Mouse (Mus musculus) cerebral cortex, adult 2 months (tissue): ENCODE measurements around the gene Pip5k1b.

ENCODE experiments used
- WGBS: fragments of 180-500 bp; shearing (Covaris S2); methylation state at CpG from one replicate; pipeline ENCODE4 v1.1.7; 2018; 5-methylcytosine and 5-hydroxymethylcytosine counted together

Gene Pip5k1b

DNA sequence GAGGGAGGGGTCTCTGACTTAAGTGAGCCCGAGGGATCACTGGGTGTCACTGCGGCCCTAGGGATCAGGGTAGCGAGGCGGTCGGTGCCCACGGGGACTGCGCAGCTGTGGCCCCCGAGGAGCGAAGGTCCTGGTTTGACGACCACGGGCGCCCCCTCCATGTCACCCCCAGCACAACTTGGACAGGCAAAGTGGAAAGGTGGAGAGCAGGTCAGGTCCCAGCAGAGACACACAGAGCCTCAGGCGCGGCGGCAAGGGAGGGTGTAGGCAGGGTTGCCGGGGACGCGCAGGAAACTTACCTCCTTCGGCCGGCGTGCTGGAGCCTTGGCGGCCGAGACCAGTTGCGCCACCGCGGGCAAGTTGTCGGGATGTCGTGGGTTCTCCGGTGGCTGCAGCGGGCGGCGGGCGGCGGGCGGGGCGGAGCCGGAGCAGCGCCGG lies at the start of gene Pip5k1b:
TSS of gene Pip5k1b (minus strand) at position 407 of the 438 bp plus-strand sequence.
- under 1% methylated on average over 35 of the region's 39 CpGs for WGBS

DNA sequence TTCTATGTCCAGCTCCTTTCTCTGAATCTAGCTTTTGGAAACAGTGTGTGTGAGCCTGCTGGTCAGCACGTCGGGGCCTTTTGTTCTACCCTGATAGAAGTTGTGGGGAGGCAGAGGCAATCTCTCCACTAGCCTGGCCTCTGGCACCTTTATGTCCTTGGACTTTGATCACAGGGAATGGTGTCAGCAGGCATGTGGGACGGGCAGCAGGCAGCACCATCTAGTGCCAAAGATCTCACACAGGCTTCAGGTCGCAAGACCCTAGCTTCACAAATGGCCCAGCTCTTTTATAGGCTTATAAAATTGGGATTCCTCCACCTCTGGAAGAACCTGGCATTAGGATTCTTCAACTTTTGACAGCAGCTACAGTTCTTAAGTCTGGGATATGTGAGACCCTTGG lies 48.4 kb upstream of the Pip5k1b start:
- WGBS: 90% methylated on average over 4 of the region's 4 CpGs

- WGBS: 93% methylated on average over 4 of the region's 4 CpGs
Observed at GRCm38 (mm10) chr19:24603431-24603830, 47.8 kb upstream of the Pip5k1b start.

DNA sequence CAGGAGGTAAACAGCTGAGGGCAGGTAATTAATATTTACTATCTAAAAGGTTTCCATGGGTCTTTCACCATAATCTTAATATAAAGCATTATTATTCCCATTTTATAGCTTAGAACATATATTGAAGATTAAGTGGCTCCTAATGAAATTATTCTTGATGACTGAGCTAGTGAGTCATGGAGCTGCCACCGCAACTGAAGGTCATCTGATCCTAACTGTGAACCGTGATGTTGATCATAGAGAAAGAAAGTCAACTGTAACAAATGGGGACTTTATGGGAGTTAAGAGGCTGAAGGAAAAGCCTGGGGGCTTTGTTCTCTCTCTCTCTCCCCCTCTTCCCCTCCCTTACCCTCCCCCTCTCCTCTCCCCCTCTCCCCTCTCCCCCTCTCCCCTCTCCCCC lies 31.1 kb upstream of the Pip5k1b start:
- WGBS: 85% methylated on average over 2 of the region's 2 CpGs

DNA sequence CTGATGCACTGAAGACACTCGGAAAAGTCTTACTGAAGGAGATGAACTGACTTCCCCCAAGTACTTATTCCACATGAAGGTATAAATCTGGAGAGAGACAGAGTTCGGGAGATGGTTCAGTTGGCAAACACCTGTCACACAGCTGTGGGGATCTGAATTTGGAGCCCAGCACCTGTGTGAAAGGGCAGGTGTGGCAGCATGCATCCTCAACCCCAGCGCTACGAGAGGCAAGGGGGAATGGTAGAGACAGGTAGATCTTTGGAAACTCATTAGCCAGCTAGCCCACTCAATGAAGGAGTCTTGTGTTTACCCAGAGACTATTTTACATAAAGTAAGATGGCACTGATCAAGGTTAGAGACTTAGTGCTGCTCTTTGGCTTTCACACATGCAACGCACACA lies 29.5 kb upstream of the Pip5k1b start:
- WGBS: 96% methylated on average over 5 of the region's 5 CpGs

DNA sequence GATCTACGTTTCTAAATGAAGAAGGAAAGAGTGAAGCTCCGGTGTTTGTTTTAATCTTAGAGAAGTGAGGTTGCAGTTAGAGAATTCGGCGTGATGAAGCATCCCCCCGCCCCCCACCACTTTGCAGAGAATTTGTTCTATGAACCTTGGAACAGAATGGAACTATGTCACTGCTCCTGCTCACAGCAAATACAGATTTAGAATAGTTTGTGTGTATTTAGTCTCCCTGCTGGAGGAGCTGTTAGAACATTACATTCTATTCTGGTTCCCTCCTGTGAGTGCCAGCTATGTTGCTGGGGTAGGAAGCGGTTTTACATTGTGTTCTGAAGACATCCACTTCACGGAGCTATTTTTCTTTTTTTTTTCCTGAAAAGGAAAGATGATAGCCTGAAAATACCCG lies 28.3 kb upstream of the Pip5k1b start:
- WGBS: 36% methylated on average over 8 of the region's 8 CpGs

DNA sequence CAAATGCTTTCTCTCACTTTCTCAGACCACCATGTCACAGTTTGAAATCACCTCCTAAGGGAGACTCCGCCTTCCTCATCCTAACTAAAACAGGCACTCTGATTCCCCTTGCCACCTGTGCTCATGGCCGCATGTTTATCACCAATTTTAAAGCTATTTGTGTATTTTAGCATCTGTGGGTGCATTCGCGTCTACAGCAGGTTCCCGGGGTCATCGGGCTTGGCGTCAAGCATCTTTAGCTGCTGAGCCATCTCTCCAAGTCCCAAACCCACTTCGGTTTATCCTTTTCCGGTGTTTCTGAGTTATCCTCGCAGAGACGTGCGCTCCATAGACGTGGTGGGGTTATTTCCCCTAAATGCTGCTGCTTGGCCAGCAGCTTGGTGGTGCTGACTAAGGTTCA lies 20.5 kb upstream of the Pip5k1b start:
- 94% methylated on average over 13 of the region's 13 CpGs for WGBS

DNA sequence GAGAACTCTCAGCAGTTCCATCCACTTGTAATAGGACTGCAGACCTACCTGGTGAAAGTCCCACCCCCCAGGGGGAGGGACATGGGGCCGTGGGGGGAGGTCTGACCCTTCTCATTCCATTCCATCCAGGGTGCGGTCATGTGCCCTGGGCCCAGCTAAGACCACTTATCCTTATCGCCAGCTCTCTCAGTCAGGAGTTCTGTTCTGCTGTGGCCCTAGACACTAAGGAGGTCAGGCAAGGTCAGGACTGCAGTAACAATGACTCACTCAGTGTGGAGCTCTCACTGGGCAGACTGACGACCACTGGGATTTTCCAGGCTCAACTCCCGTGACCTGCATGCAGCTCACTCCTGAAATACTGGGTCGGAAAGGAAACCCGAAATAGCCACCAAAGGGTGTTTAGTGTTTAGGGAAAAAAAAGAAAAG lies 16.1 kb upstream of the Pip5k1b start:
- 63% methylated on average over 7 of the region's 7 CpGs for WGBS

- 75% methylated on average over 8 of the region's 8 CpGs for WGBS
Observed at GRCm38 (mm10) chr19:24570969-24571368, 15.3 kb upstream of the Pip5k1b start.

GRCm38 (mm10) chr19:24557456-24557855 lies 1.8 kb upstream of the Pip5k1b start:
- 8% methylated on average over 11 of the region's 11 CpGs for WGBS

- under 1% methylated on average over 12 of the region's 12 CpGs for WGBS
Observed at GRCm38 (mm10) chr19:24556585-24556966, 904 bp upstream of the Pip5k1b start.

GRCm38 (mm10) chr19:24555904-24556584 lies 372 bp upstream of the Pip5k1b start:
- WGBS: under 1% methylated on average over 62 of the region's 74 CpGs

DNA sequence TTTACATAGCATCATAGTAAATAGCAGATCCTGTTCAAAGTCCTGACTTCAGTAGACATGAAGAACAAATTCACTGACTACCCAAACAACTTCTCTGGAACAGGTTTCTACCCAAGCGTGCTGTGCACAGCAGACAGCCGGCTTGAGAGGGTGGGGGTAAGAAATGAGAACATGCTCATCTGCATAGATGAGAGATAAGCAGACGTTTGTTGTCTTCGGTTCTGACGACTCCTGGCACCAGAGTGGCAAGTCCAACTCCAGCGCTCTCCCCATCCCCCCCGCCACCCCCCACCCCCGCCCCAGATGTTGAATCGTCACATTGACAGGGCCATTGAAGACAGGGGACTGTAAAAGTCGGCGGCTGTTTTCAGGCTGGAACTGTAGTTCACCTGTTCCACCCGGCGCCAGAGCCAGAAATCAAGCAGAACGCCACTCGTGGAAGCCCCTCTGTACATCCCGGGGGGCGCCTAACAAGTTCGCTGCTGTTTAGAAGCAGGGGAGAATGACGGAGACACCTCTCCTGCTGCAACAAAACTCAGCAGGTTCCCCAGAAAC lies 684 bp downstream of the Pip5k1b start:
- 1% methylated on average over 19 of the region's 19 CpGs for WGBS

DNA sequence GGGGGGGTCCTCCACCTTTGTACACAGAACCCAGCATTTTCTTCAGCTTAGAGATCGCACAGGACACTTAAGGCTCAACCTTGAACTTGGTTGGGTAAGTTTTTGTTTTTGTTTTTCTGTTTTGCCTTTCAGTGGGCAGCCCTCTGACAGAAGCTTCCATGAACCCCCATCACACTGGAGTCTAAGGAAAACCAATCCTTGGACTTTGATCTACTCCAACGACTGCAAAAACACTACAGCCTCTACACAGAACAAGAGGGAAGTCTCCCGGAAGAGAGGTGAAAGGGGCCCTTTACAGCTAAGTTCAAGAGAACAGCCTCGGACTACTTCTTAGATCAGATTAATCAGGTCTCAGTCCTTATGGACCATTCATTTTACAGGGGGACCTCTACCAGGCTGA lies 1.2 kb downstream of the Pip5k1b start:
- WGBS: 25% methylated on average over 4 of the region's 4 CpGs

DNA sequence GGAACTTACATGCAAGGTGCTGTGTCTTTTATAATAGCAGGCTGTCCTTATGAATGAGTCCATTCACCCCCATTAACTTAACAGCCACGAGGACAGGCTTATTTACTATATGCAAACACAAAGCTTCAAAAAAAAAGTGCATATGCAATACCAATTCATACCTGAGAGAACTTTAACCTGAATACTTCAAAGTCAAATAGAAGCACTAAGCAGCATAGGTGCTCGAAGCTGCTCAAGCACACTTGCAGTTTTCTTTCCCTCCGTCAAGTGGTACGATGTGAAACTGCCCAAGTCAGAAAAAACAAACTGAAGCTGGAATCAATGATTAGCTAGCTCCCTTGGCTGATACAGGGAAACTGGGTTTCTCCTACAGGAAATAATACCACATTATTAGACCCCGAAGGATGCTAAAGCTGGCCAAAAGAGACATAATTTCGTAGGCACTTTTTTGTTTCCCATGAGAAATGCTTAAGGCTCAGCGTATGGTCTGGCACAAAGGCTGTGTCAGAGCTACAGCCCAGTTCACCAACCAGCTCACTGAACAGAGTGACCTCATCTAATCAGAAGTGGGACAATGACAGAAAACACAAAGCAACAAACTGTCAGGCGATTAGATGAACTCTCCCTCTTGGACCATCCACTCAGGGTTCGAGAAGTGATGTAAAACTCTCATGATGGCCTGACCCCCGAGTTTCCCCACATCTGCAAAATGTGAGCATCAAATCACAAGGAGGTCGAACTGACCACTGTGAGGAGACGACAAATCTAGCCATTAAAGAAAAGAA lies 2.2 kb downstream of the Pip5k1b start:
- 60% methylated on average over 12 of the region's 12 CpGs for WGBS

DNA sequence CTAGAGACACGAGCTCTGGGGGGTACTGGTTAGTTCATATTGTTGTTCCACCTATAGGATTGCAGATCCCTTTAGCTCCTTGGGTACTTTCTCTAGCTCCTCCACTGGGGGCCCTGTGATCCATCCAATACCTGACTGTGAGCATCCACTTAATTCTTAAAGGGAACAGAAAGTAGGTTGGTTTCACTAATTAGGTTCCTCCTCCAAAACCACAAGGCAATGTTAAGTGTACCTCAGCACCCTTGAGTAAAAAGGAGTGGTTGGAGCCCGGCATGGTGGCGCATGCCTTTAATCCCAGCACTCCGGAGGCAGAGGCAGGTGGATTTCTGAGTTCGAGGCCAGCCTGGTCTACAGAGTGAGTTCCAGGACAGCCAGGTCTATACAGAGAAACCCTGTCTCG lies 3.0 kb downstream of the Pip5k1b start:
- 94% methylated on average over 6 of the region's 6 CpGs for WGBS

DNA sequence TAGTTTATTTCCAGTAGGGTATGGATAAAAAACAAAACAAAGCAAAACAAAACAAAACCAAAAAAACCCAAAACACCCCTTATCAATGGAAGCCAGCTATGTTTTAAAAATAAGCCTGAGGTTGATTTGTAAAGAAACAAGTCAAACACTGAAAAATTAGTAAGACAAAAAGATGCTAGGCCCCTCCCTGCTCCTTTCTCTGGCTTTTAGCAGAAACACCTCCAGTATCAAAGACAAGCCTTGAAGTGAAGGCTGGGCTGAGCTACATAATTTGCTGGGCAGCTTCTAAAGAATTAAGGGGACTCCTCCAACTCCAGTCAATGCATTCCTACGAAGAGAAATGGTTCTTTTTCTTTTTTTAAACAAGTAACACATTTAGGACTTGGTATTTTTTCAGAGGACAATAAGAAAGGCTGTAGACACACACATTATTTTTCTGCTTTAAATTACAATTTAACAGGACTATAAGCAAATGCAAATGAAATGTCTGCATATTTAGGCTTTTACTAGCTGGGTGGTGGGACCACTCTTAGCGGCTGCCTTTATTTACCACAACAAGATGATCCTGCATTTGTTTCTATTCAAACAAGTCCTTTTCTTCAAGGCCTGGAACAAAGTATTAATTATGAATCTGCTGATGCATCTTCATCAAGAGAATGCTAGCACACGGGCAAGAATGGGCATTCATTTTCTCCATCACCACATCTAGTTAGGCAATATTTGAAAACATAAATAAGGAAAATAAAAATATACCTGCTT lies 4.3 kb downstream of the Pip5k1b start:
- WGBS: 69% methylated on average over 3 of the region's 3 CpGs

DNA sequence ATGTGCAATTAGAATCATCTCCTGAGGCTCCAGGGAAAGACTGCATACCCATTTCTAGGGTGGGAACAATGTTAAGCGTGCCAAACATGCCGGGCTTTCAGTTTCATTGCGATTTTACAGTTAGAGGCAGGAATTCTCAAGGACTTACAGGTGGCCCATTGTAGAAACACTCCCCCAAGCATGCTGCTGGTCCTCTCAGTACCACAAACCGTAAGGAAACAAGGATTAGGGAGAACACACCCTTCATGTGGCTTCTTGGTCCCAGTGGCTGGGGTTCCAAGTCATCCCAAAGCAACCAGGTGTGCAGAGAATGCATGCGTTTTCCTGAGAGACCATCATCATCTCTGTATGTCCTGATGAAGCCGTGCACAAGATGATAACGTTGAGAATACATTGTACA lies 4.9 kb downstream of the Pip5k1b start:
- whole genome bisulfite sequencing: 91% methylated on average over 7 of the region's 7 CpGs

DNA sequence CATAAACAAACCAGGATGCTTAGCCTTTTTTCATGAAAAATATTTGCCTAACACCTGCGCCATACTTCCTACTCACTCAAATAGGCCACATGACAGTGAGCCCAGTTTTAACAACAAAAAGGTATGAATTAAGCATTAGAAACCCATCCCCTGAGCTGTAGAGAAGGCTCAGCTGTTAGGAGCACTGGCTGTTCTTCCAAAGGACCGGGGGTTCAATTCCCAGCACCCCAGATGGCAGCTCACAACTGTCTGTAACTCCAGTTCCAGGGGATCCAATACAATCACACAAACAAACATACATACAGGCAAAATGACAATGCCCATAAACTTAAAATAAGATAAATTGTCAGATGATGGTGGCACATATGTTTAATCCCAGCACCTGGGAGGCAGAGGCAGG lies 5.7 kb downstream of the Pip5k1b start:
- WGBS: 93% methylated on average over 2 of the region's 2 CpGs

GRCm38 (mm10) chr19:24548337-24548736 lies 7.3 kb downstream of the Pip5k1b start:
- WGBS: 96% methylated on average over 9 of the region's 9 CpGs

DNA sequence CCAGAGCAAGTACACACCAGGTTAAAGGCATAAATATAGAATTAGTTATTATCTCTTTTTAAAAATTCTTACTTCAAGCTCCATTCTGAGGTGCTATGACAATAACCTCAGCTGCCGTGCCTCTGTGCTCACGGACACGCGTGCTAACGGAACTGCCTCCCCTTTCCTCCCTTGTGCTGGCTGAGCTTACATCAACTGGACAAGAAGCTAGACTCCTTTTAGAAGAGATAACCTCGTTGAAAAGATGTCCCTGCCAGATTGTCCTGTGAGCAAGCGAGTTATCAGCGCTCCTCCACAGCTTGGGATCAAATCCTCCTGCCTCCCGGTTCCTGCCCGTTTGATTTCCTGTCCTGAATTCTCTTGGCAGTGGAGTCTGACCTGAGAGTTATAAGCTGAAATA lies 9.5 kb downstream of the Pip5k1b start:
- WGBS: 87% methylated on average over 10 of the region's 10 CpGs
